Mouse (Mus musculus): ENCODE data around the gene Tk1. TPM values are rescaled to one million over a fixed set of nuclear protein-coding genes. Genes with fewer than 3 reads are reported as not detected.

Gene Tk1
- polyA plus RNA-seq, 1 experiment: 1.2 TPM

- WGBS: 51% methylated on average over 5 of the region's 5 CpGs
- no peak for TF ChIP-seq POLR2A (IDR thresholded peaks at IDR 0.05; ENCODE audit: borderline replicate concordance, insufficient read depth, low read length)
- no peak for TF ChIP-seq CTCF (IDR thresholded peaks at IDR 0.05; ENCODE audit: borderline replicate concordance, insufficient read depth, low read depth, low read length)
- peaks cover 10% of the 10 kb centered on the region; the same call in 1 of the 2 replicates for H3K4me1 ChIP-seq (ENCODE audit: control insufficient read depth, insufficient read depth, low read length)
- H3K27ac ChIP-seq (ENCODE audit: insufficient read depth, low read length): no peak overlapping the region
- DNase-seq: no peak
- H3K27me3 ChIP-seq (ENCODE audit: control insufficient read depth, insufficient read depth, low read length): no peaks in the 10 kb centered on the region; the same call in 1 of the 2 replicates
- H3K4me3 ChIP-seq (replicated peaks; ENCODE audit: insufficient read depth, low read depth, low read length): no peak overlapping the region
These were observed 272 bp upstream of the Tk1 start for GRCm38 (mm10) chr11:117826164-117826563.

- H3K4me1 ChIP-seq (ENCODE audit: control insufficient read depth, insufficient read depth, low read length): peaks cover 14% of the 10 kb centered on the region
- peak; percentile 72 to 80 for DNase-seq
- H3K27me3 ChIP-seq (ENCODE audit: control insufficient read depth, insufficient read depth, low read length): no peaks in the 10 kb centered on the region; the same call in 1 of the 2 replicates
- 4% methylated on average over 23 of the region's 23 CpGs for WGBS
- H3K27ac ChIP-seq (ENCODE audit: insufficient read depth, low read length): no peak overlapping the region
- no peak for TF ChIP-seq POLR2A (IDR thresholded peaks at IDR 0.05; ENCODE audit: borderline replicate concordance, insufficient read depth, low read length)
- TF ChIP-seq CTCF (IDR thresholded peaks at IDR 0.05; ENCODE audit: borderline replicate concordance, insufficient read depth, low read depth, low read length): peak; percentile 97
- no peak overlapping the region for H3K4me3 ChIP-seq (replicated peaks; ENCODE audit: insufficient read depth, low read depth, low read length)
These were observed 1.6 kb downstream of the Tk1 start for GRCm38 (mm10) chr11:117824060-117824969.

- Histone ChIP-seq H3K4me3 (replicated peaks; ENCODE audit: insufficient read depth, low read depth, low read length) (no peak overlapping the region), H3K27ac (ENCODE audit: insufficient read depth, low read length) (no peak overlapping the region), H3K4me1 (ENCODE audit: control insufficient read depth, insufficient read depth, low read length) (peaks cover 17% of the 10 kb centered on the region), H3K27me3 (ENCODE audit: control insufficient read depth, insufficient read depth, low read length) (no peaks in the 10 kb centered on the region; the same call in 1 of the 2 replicates)
- no peak for DNase-seq
- 95% methylated on average over 6 of the region's 6 CpGs for WGBS
- TF ChIP-seq POLR2A (IDR thresholded peaks at IDR 0.05; ENCODE audit: borderline replicate concordance, insufficient read depth, low read length) (no peak), CTCF (IDR thresholded peaks at IDR 0.05; ENCODE audit: borderline replicate concordance, insufficient read depth, low read depth, low read length) (no peak)
These were observed 2.5 kb downstream of the Tk1 start for GRCm38 (mm10) chr11:117823411-117823810.

- Histone ChIP-seq H3K4me3 (replicated peaks; ENCODE audit: insufficient read depth, low read depth, low read length) (no peak overlapping the region), H3K27ac (ENCODE audit: insufficient read depth, low read length) (no peak overlapping the region), H3K27me3 (ENCODE audit: control insufficient read depth, insufficient read depth, low read length) (no peaks in the 10 kb centered on the region; the same call in 1 of the 2 replicates), H3K4me1 (ENCODE audit: control insufficient read depth, insufficient read depth, low read length) (peaks cover 17% of the 10 kb centered on the region)
- WGBS: 82% methylated on average over 7 of the region's 7 CpGs
- no peak for TF ChIP-seq POLR2A (IDR thresholded peaks at IDR 0.05; ENCODE audit: borderline replicate concordance, insufficient read depth, low read length)
- TF ChIP-seq CTCF (IDR thresholded peaks at IDR 0.05; ENCODE audit: borderline replicate concordance, insufficient read depth, low read depth, low read length): no peak
- DNase-seq: no peak
These were observed 3.1 kb downstream of the Tk1 start for GRCm38 (mm10) chr11:117822728-117823241.

DNA sequence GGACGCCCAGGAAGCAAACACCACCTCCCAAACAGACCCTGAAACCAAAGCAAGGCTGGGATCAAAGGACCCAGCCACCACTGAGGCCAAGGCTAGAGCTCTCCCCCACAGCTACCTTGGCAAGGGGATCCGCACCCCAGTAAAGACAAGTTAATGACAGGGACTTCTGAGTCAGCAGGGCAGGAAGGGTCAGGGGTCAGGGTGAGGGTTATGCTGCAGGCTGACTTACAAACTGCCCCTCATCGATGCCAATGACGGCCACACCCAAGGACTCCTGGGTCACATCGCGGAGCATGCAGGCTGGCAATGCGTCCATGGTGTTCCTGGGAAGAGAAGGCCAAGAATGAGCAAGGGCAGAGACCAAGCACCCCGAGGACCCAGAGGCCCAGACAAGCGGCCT lies 4.0 kb downstream of the Tk1 start:
- DNase-seq: no peak
- Histone ChIP-seq H3K27ac (ENCODE audit: insufficient read depth, low read length) (no peak overlapping the region), H3K4me1 (ENCODE audit: control insufficient read depth, insufficient read depth, low read length) (peaks cover 17% of the 10 kb centered on the region), H3K27me3 (ENCODE audit: control insufficient read depth, insufficient read depth, low read length) (no peaks in the 10 kb centered on the region; the same call in 1 of the 2 replicates), H3K4me3 (replicated peaks; ENCODE audit: insufficient read depth, low read depth, low read length) (no peak overlapping the region)
- TF ChIP-seq POLR2A (IDR thresholded peaks at IDR 0.05; ENCODE audit: borderline replicate concordance, insufficient read depth, low read length): no peak
- no peak for TF ChIP-seq CTCF (IDR thresholded peaks at IDR 0.05; ENCODE audit: borderline replicate concordance, insufficient read depth, low read depth, low read length)
- 93% methylated on average over 9 of the region's 9 CpGs for WGBS

GRCm38 (mm10) chr11:117820173-117820572 lies 5.7 kb downstream of the Tk1 start:
- WGBS: 79% methylated on average over 7 of the region's 7 CpGs
- H3K4me1 ChIP-seq (ENCODE audit: control insufficient read depth, insufficient read depth, low read length): peaks cover 11% of the 10 kb centered on the region
- no peak for DNase-seq
- TF ChIP-seq CTCF (IDR thresholded peaks at IDR 0.05; ENCODE audit: borderline replicate concordance, insufficient read depth, low read depth, low read length) (no peak), POLR2A (IDR thresholded peaks at IDR 0.05; ENCODE audit: borderline replicate concordance, insufficient read depth, low read length) (no peak)
- no peaks in the 10 kb centered on the region for H3K27me3 ChIP-seq (ENCODE audit: control insufficient read depth, insufficient read depth, low read length)
- no peak overlapping the region for H3K27ac ChIP-seq (ENCODE audit: insufficient read depth, low read length)
- H3K4me3 ChIP-seq (replicated peaks; ENCODE audit: insufficient read depth, low read depth, low read length): no peak overlapping the region

DNA sequence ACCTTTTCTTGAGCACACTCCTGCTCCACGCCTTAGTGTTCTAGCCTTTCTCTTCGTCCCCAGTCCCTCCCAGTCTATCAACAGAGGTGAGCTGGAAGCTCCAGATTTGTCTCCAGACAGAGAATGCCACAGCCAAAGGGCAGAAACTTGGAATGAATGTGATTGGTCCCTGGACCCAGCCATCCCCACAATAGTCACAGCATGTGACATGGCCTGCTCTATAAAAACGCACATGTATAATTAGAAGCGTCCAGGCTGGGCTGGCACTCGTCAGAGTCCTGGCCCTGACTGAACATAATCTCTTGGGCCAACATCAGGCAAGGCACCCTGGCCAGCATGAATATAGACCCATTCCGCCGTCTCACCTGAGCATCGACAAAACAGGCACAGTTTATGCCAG lies 6.8 kb downstream of the Tk1 start:
- Histone ChIP-seq H3K27me3 (ENCODE audit: control insufficient read depth, insufficient read depth, low read length) (no peaks in the 10 kb centered on the region), H3K4me3 (replicated peaks; ENCODE audit: insufficient read depth, low read depth, low read length) (no peak overlapping the region), H3K4me1 (ENCODE audit: control insufficient read depth, insufficient read depth, low read length) (peaks cover 11% of the 10 kb centered on the region), H3K27ac (ENCODE audit: insufficient read depth, low read length) (no peak overlapping the region)
- TF ChIP-seq CTCF (IDR thresholded peaks at IDR 0.05; ENCODE audit: borderline replicate concordance, insufficient read depth, low read depth, low read length) (no peak), POLR2A (IDR thresholded peaks at IDR 0.05; ENCODE audit: borderline replicate concordance, insufficient read depth, low read length) (no peak)
- peak in 1 of 2 experiments; percentile 46 for DNase-seq
- WGBS: 17% methylated on average over 8 of the region's 8 CpGs

Data from cerebellum, adult 2 months (tissue).